Mouse (Mus musculus) megakaryocyte, embryonic 14.5 days (primary cell): Measurements from ENCODE around the gene Tbl1xr1.

Experiments
- FLI1 ChIP-seq: IDR thresholded peaks from 2 replicates; pipeline ENCODE4 v1.6.1; 2012; ENCODE audit warnings: low read length, inconsistent platforms, mixed read lengths
- GATA1 ChIP-seq: IDR thresholded peaks from 3 replicates; pipeline ENCODE4 v1.6.1; 2012; ENCODE audit warnings: mixed read lengths, low read length, inconsistent platforms, borderline replicate concordance

DNA sequence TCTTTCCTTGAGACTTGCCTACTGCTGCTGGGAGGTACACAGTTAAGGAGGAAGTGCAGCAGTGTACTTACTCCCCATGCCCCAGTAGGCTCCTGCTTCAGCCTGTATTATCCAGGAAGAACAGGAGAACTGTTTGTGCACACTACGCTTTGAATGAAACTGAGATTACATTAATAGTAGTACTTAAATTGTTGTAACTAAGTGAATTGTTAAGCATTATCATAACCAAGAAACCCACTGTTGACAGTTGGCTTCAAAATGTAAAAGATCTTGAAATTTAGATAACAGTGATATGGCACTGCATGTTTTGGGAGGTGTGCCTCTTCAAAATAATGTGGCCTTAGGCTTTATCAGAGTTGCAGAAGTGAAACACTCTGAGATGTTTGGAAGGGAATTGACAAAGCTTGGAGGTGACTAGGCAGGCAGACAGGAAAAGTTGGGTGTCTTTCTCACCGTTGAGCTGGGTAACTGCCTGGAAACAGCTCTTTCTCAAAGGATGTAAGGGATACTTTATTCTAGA is 62.2 kb downstream of the Tbl1xr1 start:
- TF ChIP-seq GATA1 (no peak), FLI1 (no peak)
